Mouse (Mus musculus): Measurements from ENCODE around the gene Tgds. TPM values are rescaled to one million over a fixed set of nuclear protein-coding genes. Genes with fewer than 3 reads are reported as not detected.
"Not testable (repeated sequence)": the region's sequence is repeated elsewhere in the genome, so short reads cannot be mapped to it uniquely, and the experiment has no call there.

The Tgds gene
- polyA plus RNA-seq, 1 experiment from 2014 or later, result 28.0 TPM

DNA sequence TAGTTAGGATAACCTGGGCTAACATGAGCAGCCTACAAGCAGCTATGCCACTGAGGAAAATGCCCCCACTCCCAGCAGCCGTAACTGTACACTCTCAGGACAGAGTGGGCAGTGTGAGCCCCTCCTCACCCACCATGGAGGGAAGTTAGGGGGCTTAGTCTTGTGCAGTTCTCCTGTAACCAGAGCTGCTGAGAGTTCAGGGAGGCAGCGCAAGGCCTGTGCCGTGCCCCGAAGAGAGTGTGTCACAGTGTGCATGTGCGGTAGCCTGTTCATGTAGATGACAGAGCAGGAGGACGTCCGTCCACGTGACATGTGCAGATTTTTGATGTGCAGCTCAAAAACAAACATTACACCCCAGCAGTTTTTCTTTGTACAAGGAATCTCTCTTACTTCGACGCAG is 24.2 kb upstream of the Tgds start:
- no peak overlapping the region for H3K4me3 ChIP-seq (ENCODE audit: low read depth, low read length)
- H3K9ac ChIP-seq (replicated peaks; ENCODE audit: low read depth), result no peak overlapping the region
- DNase-seq (ENCODE audit: low spot score) (no peak), ATAC-seq (no peak)
- no peaks in the 10 kb centered on the region for H3K4me1 ChIP-seq (ENCODE audit: insufficient read depth, low read depth, low read length)
- peaks cover 27% of the 10 kb centered on the region for H3K36me3 ChIP-seq (ENCODE audit: insufficient read depth, low read length)
- H3K4me2 ChIP-seq (replicated peaks; ENCODE audit: low read depth, low read length), result no peak overlapping the region
- WGBS, result 82% methylated on average over 10 of the region's 10 CpGs
- TF ChIP-seq CTCF (IDR thresholded peaks at IDR 0.05), result no peak
- TF ChIP-seq EP300 (IDR thresholded peaks at IDR 0.05), result no peak
- H3K9me3 ChIP-seq (ENCODE audit: low read length), result no peaks in the 10 kb centered on the region
- no peaks in the 10 kb centered on the region for H3K27me3 ChIP-seq (replicated peaks; ENCODE audit: insufficient read depth, low read length)
- no peak overlapping the region for H3K27ac ChIP-seq (ENCODE audit: low read length)

DNA sequence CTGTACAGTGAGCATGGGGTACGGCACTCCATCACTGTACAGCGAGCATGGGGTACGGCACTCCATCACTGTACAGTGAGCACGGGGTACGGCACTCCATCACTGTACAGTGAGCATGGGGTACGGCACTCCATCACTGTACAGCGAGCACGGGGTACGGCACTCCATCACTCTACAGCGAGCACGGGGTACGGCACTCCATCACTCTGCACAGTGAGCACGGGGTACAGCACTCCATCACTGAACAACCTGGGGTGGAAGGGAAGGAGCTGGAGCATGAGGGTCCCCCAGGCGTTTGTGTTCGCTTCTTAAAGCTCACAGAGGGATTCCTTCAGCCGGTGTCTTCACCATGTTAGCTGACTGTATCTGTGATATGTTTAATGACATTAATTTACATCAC is 23.5 kb upstream of the Tgds start:
- H3K36me3 ChIP-seq (ENCODE audit: insufficient read depth, low read length), result peaks cover 25% of the 10 kb centered on the region
- ATAC-seq; H3K4me1 ChIP-seq (ENCODE audit: insufficient read depth, low read depth, low read length); H3K27ac ChIP-seq (ENCODE audit: low read length); H3K4me2 ChIP-seq (replicated peaks; ENCODE audit: low read depth, low read length); H3K4me3 ChIP-seq (ENCODE audit: low read depth, low read length); H3K27me3 ChIP-seq (replicated peaks; ENCODE audit: insufficient read depth, low read length); H3K9me3 ChIP-seq (ENCODE audit: low read length); DNase-seq (ENCODE audit: low spot score); H3K9ac ChIP-seq (replicated peaks; ENCODE audit: low read depth): not testable (repeated sequence)
- 93% methylated on average over 16 of the region's 16 CpGs for WGBS

DNA sequence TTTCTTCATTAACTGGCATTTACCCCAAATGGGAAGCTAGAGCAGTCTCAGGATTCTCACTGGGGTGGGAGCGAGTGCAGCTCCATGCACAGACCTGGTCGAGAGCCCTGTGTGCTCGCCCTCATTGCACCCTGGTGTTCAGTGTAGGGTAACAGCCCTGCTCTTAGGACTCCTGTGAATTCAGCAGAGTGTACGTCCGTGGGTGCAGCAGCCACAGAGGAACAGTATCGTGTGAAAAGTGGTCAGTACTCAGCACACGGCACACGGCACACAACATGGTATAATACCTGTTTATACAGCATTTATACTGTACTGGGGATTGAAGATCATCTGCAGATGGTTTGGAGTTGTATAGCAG is 19.7 kb upstream of the Tgds start:
- Histone ChIP-seq H3K4me3 (ENCODE audit: low read depth, low read length) (no peak overlapping the region), H3K9me3 (ENCODE audit: low read length) (no peaks in the 10 kb centered on the region), H3K9ac (replicated peaks; ENCODE audit: low read depth) (no peak overlapping the region), H3K4me1 (ENCODE audit: insufficient read depth, low read depth, low read length) (no peaks in the 10 kb centered on the region), H3K36me3 (ENCODE audit: insufficient read depth, low read length) (no peaks in the 10 kb centered on the region), H3K4me2 (replicated peaks; ENCODE audit: low read depth, low read length) (no peak overlapping the region), H3K27me3 (replicated peaks; ENCODE audit: insufficient read depth, low read length) (no peaks in the 10 kb centered on the region), H3K27ac (ENCODE audit: low read length) (no peak overlapping the region)
- TF ChIP-seq EP300 (IDR thresholded peaks at IDR 0.05), result no peak
- TF ChIP-seq CTCF (IDR thresholded peaks at IDR 0.05), result no peak
- 91% methylated on average over 8 of the region's 8 CpGs for WGBS
- no peak for DNase-seq (ENCODE audit: low spot score)
- ATAC-seq, result no peak

GRCm38 (mm10) chr14:118151651-118152293 is 19.2 kb upstream of the Tgds start:
- ATAC-seq (peak; percentile 84), DNase-seq (ENCODE audit: low spot score) (peak; percentile 64)
- TF ChIP-seq CTCF (IDR thresholded peaks at IDR 0.05) (peak; percentile 72), EP300 (IDR thresholded peaks at IDR 0.05) (no peak)
- no peak overlapping the region for H3K4me2 ChIP-seq (replicated peaks; ENCODE audit: low read depth, low read length)
- H3K27me3 ChIP-seq (replicated peaks; ENCODE audit: insufficient read depth, low read length), result no peaks in the 10 kb centered on the region
- no peak overlapping the region for H3K4me3 ChIP-seq (ENCODE audit: low read depth, low read length)
- H3K4me1 ChIP-seq (ENCODE audit: insufficient read depth, low read depth, low read length), result no peaks in the 10 kb centered on the region
- no peak overlapping the region for H3K27ac ChIP-seq (ENCODE audit: low read length)
- H3K36me3 ChIP-seq (ENCODE audit: insufficient read depth, low read length), result no peaks in the 10 kb centered on the region
- no peaks in the 10 kb centered on the region for H3K9me3 ChIP-seq (ENCODE audit: low read length)
- 50% methylated on average over 5 of the region's 5 CpGs for WGBS
- H3K9ac ChIP-seq (replicated peaks; ENCODE audit: low read depth), result no peak overlapping the region

GRCm38 (mm10) chr14:118150656-118151551 is 18.3 kb upstream of the Tgds start:
- DNase-seq (ENCODE audit: low spot score) (peak; percentile 33), ATAC-seq (0 out of 2 replicates have a peak, but pooled peaks have one; percentile 28)
- WGBS, result 80% methylated on average over 26 of the region's 26 CpGs
- no peak overlapping the region for H3K4me3 ChIP-seq (ENCODE audit: low read depth, low read length)
- H3K9me3 ChIP-seq (ENCODE audit: low read length), result no peaks in the 10 kb centered on the region
- no peak overlapping the region for H3K27ac ChIP-seq (ENCODE audit: low read length)
- H3K27me3 ChIP-seq (replicated peaks; ENCODE audit: insufficient read depth, low read length), result no peaks in the 10 kb centered on the region
- no peaks in the 10 kb centered on the region for H3K36me3 ChIP-seq (ENCODE audit: insufficient read depth, low read length)
- H3K4me2 ChIP-seq (replicated peaks; ENCODE audit: low read depth, low read length), result no peak overlapping the region
- TF ChIP-seq EP300 (IDR thresholded peaks at IDR 0.05) (no peak), CTCF (IDR thresholded peaks at IDR 0.05) (no peak)
- H3K4me1 ChIP-seq (ENCODE audit: insufficient read depth, low read depth, low read length), result no peaks in the 10 kb centered on the region
- no peak overlapping the region for H3K9ac ChIP-seq (replicated peaks; ENCODE audit: low read depth)

DNA sequence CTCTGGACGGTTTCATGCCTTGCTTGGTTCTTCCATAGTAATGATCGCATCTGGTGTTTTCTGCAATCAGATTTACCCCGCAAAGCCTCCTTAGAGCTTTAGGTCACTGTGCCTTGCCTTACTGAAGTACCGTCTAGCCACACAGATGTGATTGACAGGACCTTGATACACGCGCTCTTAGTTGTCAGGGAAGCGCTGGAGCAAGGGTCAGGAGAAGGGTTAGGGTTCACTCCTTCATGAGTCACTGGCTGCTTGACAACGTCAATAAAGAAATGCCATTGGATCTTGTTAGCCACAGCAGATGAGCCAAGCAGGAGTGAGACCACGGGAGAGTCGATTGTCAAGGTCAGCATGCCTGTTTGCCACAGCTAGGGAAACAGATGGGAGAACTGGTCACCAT is 16.0 kb upstream of the Tgds start:
- WGBS, result 80% methylated on average over 10 of the region's 10 CpGs

More for the DNA sequence above, 16.0 kb upstream of the Tgds start:
- H3K9me3 ChIP-seq (ENCODE audit: low read length), result no peaks in the 10 kb centered on the region
- H3K4me3 ChIP-seq (ENCODE audit: low read depth, low read length), result no peak overlapping the region
- no peak overlapping the region for H3K4me2 ChIP-seq (replicated peaks; ENCODE audit: low read depth, low read length)
- ATAC-seq (no peak), DNase-seq (ENCODE audit: low spot score) (no peak)
- TF ChIP-seq EP300 (IDR thresholded peaks at IDR 0.05) (no peak), CTCF (IDR thresholded peaks at IDR 0.05) (no peak)
- H3K27me3 ChIP-seq (replicated peaks; ENCODE audit: insufficient read depth, low read length), result no peaks in the 10 kb centered on the region
- no peaks in the 10 kb centered on the region for H3K36me3 ChIP-seq (ENCODE audit: insufficient read depth, low read length)
- no peaks in the 10 kb centered on the region for H3K4me1 ChIP-seq (ENCODE audit: insufficient read depth, low read depth, low read length)
- no peak overlapping the region for H3K27ac ChIP-seq (ENCODE audit: low read length)
- H3K9ac ChIP-seq (replicated peaks; ENCODE audit: low read depth), result no peak overlapping the region

All from lung, postnatal 0 days (tissue).